Mouse (Mus musculus) A20 (cell line): ENCODE measurements around the gene Bean1.

Source experiments
- DNase-seq: peaks from one replicate; pipeline ENCODE4 v3.0.0-alpha.2; 2011; ENCODE audit warnings: low read depth, low spot score

The Bean1 gene

GRCm38 (mm10) chr8:104171050-104171620 lies 893 bp downstream of the Bean1 start:
- no peak for DNase-seq

- DNase-seq, result no peak
Observed at GRCm38 (mm10) chr8:104172420-104172819, 2.2 kb downstream of the Bean1 start.

- DNase-seq, result no peak
Observed at GRCm38 (mm10) chr8:104175848-104176527, 5.7 kb downstream of the Bean1 start.

- no peak for DNase-seq
Observed at GRCm38 (mm10) chr8:104177054-104177453, 6.8 kb downstream of the Bean1 start.

GRCm38 (mm10) chr8:104184905-104185304 lies 14.7 kb downstream of the Bean1 start:
- DNase-seq, result peak; percentile 7

GRCm38 (mm10) chr8:104186827-104187226 lies 16.6 kb downstream of the Bean1 start:
- no peak for DNase-seq

GRCm38 (mm10) chr8:104187622-104188021 lies 17.4 kb downstream of the Bean1 start:
- DNase-seq, result no peak

- DNase-seq, result no peak
Observed at GRCm38 (mm10) chr8:104188459-104188858, 18.2 kb downstream of the Bean1 start.

GRCm38 (mm10) chr8:104190777-104191468 lies 20.7 kb downstream of the Bean1 start:
- DNase-seq, result no peak

- peak; percentile 7 for DNase-seq
Observed at GRCm38 (mm10) chr8:104191496-104191895, 21.3 kb downstream of the Bean1 start.

GRCm38 (mm10) chr8:104199802-104200201 lies 29.6 kb downstream of the Bean1 start:
- peak; percentile 29 for DNase-seq

- no peak for DNase-seq
Observed at GRCm38 (mm10) chr8:104201622-104202021, 31.4 kb downstream of the Bean1 start.

GRCm38 (mm10) chr8:104202320-104202719 lies 32.1 kb downstream of the Bean1 start:
- no peak for DNase-seq

- DNase-seq, result no peak
Observed at GRCm38 (mm10) chr8:104205292-104205691, 35.0 kb downstream of the Bean1 start.

GRCm38 (mm10) chr8:104217601-104218000 lies 47.4 kb downstream of the Bean1 start:
- DNase-seq, result no peak

GRCm38 (mm10) chr8:104219079-104219478 lies 48.8 kb downstream of the Bean1 start:
- peak; percentile 87 for DNase-seq

GRCm38 (mm10) chr8:104219806-104220205 lies 49.6 kb downstream of the Bean1 start:
- DNase-seq, result peak; percentile 75

GRCm38 (mm10) chr8:104227048-104227447 lies 56.8 kb downstream of the Bean1 start:
- DNase-seq, result no peak

- no peak for DNase-seq
Observed at GRCm38 (mm10) chr8:104230377-104230776, 60.1 kb downstream of the Bean1 start.

GRCm38 (mm10) chr8:104232039-104232438 lies 61.8 kb downstream of the Bean1 start:
- no peak for DNase-seq

- peak; percentile 70 for DNase-seq
Observed at GRCm38 (mm10) chr8:104232919-104233318, 62.7 kb downstream of the Bean1 start.

GRCm38 (mm10) chr8:104234573-104234972 lies 64.3 kb downstream of the Bean1 start:
- no peak for DNase-seq

GRCm38 (mm10) chr8:104239418-104239861 lies 69.2 kb downstream of the Bean1 start:
- no peak for DNase-seq
